Mouse (Mus musculus): Measurements from ENCODE around the gene Ergic3.

The Ergic3 gene

GRCm38 (mm10) chr2:156066126-156066525, 58.3 kb downstream of the Ergic3 start:
- peak; percentile 20 for DNase-seq (ENCODE audit: extremely low spot score)

All from embryo, embryonic 9.5 days (tissue).